Mouse (Mus musculus): ENCODE data around the gene Rcn3.

DNA sequence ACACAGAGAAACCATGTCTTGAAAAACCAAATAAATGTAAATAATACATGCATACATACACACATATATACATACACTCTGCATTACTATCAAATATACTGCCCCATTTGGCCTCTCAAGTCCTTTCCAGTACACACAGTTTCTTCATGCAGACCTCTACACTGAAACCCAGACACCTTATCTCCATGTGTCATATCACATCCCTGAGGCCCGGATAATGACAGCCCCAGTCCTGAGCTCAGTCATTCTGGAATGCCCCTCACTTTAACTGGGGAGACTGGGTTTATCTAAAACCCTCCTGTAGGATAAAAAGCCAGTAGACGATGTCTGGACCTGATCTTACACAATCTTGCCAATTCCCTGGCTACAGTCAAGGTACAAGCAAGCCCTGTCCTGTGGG is 21.5 kb upstream of the Rcn3 start:
- TF ChIP-seq POLR2A (IDR thresholded peaks at IDR 0.05; ENCODE audit: low read depth, low read length) = no peak
- TF ChIP-seq CTCF (IDR thresholded peaks at IDR 0.05; ENCODE audit: borderline replicate concordance, insufficient read depth, low read length) = no peak

All from embryonic fibroblast, embryonic 13.5 days (primary cell).